Mouse (Mus musculus): ENCODE results near the gene Alpk1. TPM values are rescaled to one million over a fixed set of nuclear protein-coding genes. Genes with fewer than 3 reads are reported as not detected.
A peak's percentile ranks its signal among the peaks of the same experiment; 100 is the strongest.
"Not testable (repeated sequence)": the region's sequence is repeated elsewhere in the genome, so short reads cannot be mapped to it uniquely, and the experiment has no call there.

Alpk1 gene
- polyA plus RNA-seq, 1 experiment from 2014 or later = 0.63 TPM

DNA sequence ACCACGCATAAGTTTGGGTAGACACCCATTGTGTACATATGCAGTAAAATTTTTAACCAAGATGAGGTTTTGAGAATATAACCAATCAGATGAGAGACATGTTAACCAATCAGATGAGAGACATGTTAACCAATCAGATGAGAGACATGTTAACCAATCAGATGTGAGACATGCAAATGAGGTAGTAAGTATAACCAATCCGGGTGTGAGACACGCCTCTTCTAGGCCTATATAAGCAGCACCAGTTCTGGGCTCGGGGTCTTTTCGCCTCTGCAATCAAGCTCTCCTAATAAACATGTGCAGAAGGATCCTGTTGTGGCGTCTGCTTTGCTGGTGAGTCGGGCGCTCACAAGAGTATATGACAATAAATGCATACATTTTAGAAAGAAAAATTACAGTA, 3.4 kb upstream of the Alpk1 start:
- H3K4me3 ChIP-seq (ENCODE audit: low read depth, low read length); ATAC-seq (ENCODE audit: low read depth); H3K36me3 ChIP-seq (ENCODE audit: control insufficient read depth, insufficient read depth); H3K27me3 ChIP-seq (ENCODE audit: control insufficient read depth, insufficient read depth, low read depth, low read length); H3K4me2 ChIP-seq (ENCODE audit: low read depth, low read length); H3K27ac ChIP-seq (ENCODE audit: low read length); H3K9ac ChIP-seq (ENCODE audit: low read depth, low read length); H3K4me1 ChIP-seq (ENCODE audit: control insufficient read depth, low read depth, low read length); H3K9me3 ChIP-seq (replicated peaks; ENCODE audit: control insufficient read depth, low read length): not testable (repeated sequence)
- WGBS (ENCODE audit: insufficient replicate concordance) = 84% methylated on average over 8 of the region's 8 CpGs

DNA sequence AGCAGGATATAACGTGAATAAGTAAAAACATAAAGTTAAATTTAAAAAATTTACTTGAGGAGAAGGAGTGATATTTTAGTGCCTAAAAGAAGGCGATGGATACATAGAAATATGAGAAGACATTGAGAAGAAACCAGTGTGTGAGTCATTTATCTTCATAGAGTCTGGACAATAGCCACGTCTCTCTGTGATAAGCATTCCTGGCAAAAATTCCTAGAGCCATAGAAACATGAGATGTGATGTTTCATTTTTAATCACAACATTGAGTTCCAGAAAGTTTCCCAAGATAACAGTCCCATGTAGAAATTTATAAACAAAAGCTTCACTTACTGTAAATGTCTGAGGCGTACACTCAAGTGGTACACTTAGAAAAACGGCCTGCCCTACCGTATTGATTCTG, 2.6 kb upstream of the Alpk1 start:
- Histone ChIP-seq H3K9ac (ENCODE audit: low read depth, low read length) (no peak overlapping the region), H3K36me3 (ENCODE audit: control insufficient read depth, insufficient read depth) (no peaks in the 10 kb centered on the region), H3K9me3 (replicated peaks; ENCODE audit: control insufficient read depth, low read length) (no peaks in the 10 kb centered on the region), H3K27ac (ENCODE audit: low read length) (no peak overlapping the region), H3K4me2 (ENCODE audit: low read depth, low read length) (no peak overlapping the region), H3K4me1 (ENCODE audit: control insufficient read depth, low read depth, low read length) (peaks cover 3% of the 10 kb centered on the region; the same call in 1 of the 2 replicates), H3K4me3 (ENCODE audit: low read depth, low read length) (no peak overlapping the region), H3K27me3 (ENCODE audit: control insufficient read depth, insufficient read depth, low read depth, low read length) (no peaks in the 10 kb centered on the region)
- 78% methylated on average over 6 of the region's 6 CpGs for WGBS (ENCODE audit: insufficient replicate concordance)
- ATAC-seq (ENCODE audit: low read depth) = no peak

DNA sequence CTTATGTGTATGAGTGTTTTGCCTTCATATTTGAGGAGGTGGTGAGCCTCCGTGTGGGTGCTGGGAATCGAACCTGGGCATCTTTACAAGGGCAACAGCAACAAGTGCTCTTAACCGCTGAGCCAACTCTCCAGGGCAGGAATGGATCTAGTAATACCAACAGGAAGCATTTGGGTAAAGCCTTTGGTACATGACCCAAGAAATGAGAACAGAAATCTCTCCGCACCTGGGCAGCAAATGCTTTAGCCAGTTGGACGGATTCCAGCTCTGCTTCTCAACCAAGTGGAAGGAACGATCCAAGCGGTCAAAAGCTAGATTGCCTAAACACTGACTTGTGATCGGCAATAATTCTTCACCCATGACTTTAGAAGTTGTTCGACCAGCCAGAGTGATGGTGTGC, 594 bp upstream of the Alpk1 start:
- Histone ChIP-seq H3K4me2 (ENCODE audit: low read depth, low read length) (no peak overlapping the region), H3K4me1 (ENCODE audit: control insufficient read depth, low read depth, low read length) (peaks cover 3% of the 10 kb centered on the region; the same call in 1 of the 2 replicates), H3K9ac (ENCODE audit: low read depth, low read length) (no peak overlapping the region), H3K4me3 (ENCODE audit: low read depth, low read length) (no peak overlapping the region), H3K27ac (ENCODE audit: low read length) (no peak overlapping the region), H3K9me3 (replicated peaks; ENCODE audit: control insufficient read depth, low read length) (no peaks in the 10 kb centered on the region), H3K27me3 (ENCODE audit: control insufficient read depth, insufficient read depth, low read depth, low read length) (no peaks in the 10 kb centered on the region), H3K36me3 (ENCODE audit: control insufficient read depth, insufficient read depth) (no peaks in the 10 kb centered on the region)
- 78% methylated on average over 9 of the region's 9 CpGs for WGBS (ENCODE audit: insufficient replicate concordance)
- no peak for ATAC-seq (ENCODE audit: low read depth)

DNA sequence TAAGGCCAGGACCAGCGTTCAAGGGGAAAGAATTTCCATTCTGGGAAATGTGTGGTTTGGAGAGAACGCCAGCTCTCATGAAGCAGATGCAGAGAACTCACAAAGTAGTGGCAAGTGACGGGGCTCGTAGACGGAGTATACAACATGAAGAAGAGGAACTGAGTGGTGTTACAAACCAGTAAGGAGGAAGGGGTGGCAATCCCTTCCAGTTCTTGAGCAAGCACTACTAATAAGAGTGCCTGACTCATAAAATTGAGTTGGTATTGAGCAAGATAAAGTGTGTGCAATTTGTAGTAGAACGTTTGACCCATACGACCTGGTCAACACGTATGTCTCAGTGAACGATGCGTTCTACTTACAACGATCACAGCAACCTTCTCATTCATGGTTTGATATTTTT, 11.2 kb downstream of the Alpk1 start:
- Histone ChIP-seq H3K4me3 (ENCODE audit: low read depth, low read length) (no peak overlapping the region), H3K27me3 (ENCODE audit: control insufficient read depth, insufficient read depth, low read depth, low read length) (no peaks in the 10 kb centered on the region), H3K36me3 (ENCODE audit: control insufficient read depth, insufficient read depth) (no peaks in the 10 kb centered on the region), H3K9ac (ENCODE audit: low read depth, low read length) (no peak overlapping the region), H3K4me2 (ENCODE audit: low read depth, low read length) (no peak overlapping the region), H3K27ac (ENCODE audit: low read length) (no peak overlapping the region; the same call in 1 of the 2 replicates), H3K9me3 (replicated peaks; ENCODE audit: control insufficient read depth, low read length) (no peaks in the 10 kb centered on the region), H3K4me1 (ENCODE audit: control insufficient read depth, low read depth, low read length) (no peaks in the 10 kb centered on the region)
- 51% methylated on average over 11 of the region's 11 CpGs for WGBS (ENCODE audit: insufficient replicate concordance)
- ATAC-seq (ENCODE audit: low read depth) = peak; percentile 67; the same call in 1 of the 2 replicates

DNA sequence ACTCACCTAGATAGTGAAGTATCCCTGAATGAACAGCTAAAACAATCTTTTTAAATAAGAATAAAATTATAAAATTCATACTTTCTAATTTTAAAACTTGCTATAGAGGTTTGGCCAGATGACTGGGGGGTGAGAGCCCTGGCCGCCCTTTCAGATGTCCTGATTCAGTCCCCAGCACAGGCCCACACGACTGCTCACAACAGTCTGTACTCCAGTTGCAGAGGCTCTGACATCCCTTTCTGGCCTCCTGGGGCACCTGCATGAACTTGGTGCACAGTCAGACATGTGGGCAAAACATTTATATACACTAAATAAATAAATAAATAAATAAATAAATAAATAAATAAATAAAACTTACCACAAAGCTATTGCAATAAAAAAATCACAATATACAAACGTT, 14.4 kb downstream of the Alpk1 start:
- Histone ChIP-seq H3K27ac (ENCODE audit: low read length) (no peak overlapping the region), H3K4me3 (ENCODE audit: low read depth, low read length) (no peak overlapping the region), H3K4me1 (ENCODE audit: control insufficient read depth, low read depth, low read length) (no peaks in the 10 kb centered on the region), H3K27me3 (ENCODE audit: control insufficient read depth, insufficient read depth, low read depth, low read length) (no peaks in the 10 kb centered on the region), H3K9ac (ENCODE audit: low read depth, low read length) (no peak overlapping the region), H3K4me2 (ENCODE audit: low read depth, low read length) (no peak overlapping the region), H3K9me3 (replicated peaks; ENCODE audit: control insufficient read depth, low read length) (no peaks in the 10 kb centered on the region), H3K36me3 (ENCODE audit: control insufficient read depth, insufficient read depth) (no peaks in the 10 kb centered on the region)
- no peak for ATAC-seq (ENCODE audit: low read depth)
- 54% methylated on average over 3 of the region's 3 CpGs for WGBS (ENCODE audit: insufficient replicate concordance)

DNA sequence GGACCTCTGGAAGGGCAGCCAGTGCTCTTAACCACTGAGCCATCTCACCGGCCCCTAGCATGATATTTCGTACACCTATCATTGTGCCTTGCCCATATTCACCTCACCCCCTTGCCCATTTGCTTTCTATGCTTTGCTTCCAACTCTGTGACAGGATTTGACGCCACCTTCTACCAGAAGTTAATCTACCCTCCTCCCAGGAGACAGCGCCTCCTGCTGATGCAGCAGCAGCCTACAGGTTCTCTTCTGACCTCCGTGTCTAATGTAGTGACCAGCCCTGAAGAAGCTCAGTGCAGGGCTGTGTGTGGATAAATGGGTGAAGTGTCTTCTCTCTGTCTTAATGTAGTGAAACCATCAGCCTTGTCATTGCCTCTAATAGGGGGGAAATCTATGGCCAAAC, 15.8 kb downstream of the Alpk1 start:
- no peaks in the 10 kb centered on the region for H3K27me3 ChIP-seq (ENCODE audit: control insufficient read depth, insufficient read depth, low read depth, low read length)
- ATAC-seq (ENCODE audit: low read depth) = no peak

DNA sequence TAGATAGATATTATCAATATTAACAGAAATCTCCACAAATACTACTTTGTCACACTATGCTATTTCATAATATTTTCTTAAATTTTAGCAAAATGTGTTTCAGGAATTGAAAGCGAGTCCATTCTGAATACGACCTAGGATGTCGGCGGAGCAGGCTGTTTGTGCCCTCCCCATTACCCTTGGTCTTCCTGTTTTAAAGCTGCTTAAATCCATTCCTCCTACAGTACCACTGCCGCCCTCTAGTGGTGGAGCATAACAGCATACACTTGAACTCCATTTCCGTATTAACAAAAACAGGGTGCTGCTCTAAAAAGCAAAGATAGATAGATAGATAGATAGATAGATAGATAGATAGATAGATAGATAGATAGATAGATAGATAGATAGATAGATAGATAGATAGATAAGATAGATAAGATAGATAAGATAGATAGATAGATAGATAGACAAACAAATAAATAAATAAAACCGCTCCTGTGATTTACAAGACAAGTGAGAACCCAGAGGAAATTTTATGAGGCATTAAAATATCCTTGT, 17.2 kb downstream of the Alpk1 start:
- Histone ChIP-seq H3K27ac (ENCODE audit: low read length) (no peak overlapping the region), H3K9ac (ENCODE audit: low read depth, low read length) (no peak overlapping the region), H3K9me3 (replicated peaks; ENCODE audit: control insufficient read depth, low read length) (no peaks in the 10 kb centered on the region), H3K36me3 (ENCODE audit: control insufficient read depth, insufficient read depth) (no peaks in the 10 kb centered on the region), H3K4me1 (ENCODE audit: control insufficient read depth, low read depth, low read length) (no peaks in the 10 kb centered on the region; the same call in 1 of the 2 replicates), H3K27me3 (ENCODE audit: control insufficient read depth, insufficient read depth, low read depth, low read length) (no peaks in the 10 kb centered on the region), H3K4me2 (ENCODE audit: low read depth, low read length) (peak overlapping the region; percentile 15; the same call in 1 of the 2 replicates), H3K4me3 (ENCODE audit: low read depth, low read length) (no peak overlapping the region)
- peak; percentile 55; the same call in 1 of the 2 replicates for ATAC-seq (ENCODE audit: low read depth)
- WGBS (ENCODE audit: insufficient replicate concordance) = 15% methylated on average over 7 of the region's 7 CpGs

More for the DNA sequence above, 15.8 kb downstream of the Alpk1 start:
- no peaks in the 10 kb centered on the region for H3K4me1 ChIP-seq (ENCODE audit: control insufficient read depth, low read depth, low read length)
- no peaks in the 10 kb centered on the region for H3K36me3 ChIP-seq (ENCODE audit: control insufficient read depth, insufficient read depth)
- H3K4me2 ChIP-seq (ENCODE audit: low read depth, low read length) = no peak overlapping the region
- no peak overlapping the region for H3K27ac ChIP-seq (ENCODE audit: low read length)
- H3K9me3 ChIP-seq (replicated peaks; ENCODE audit: control insufficient read depth, low read length) = no peaks in the 10 kb centered on the region
- no peak overlapping the region for H3K4me3 ChIP-seq (ENCODE audit: low read depth, low read length)
- H3K9ac ChIP-seq (ENCODE audit: low read depth, low read length) = no peak overlapping the region
- WGBS (ENCODE audit: insufficient replicate concordance) = 63% methylated on average over 5 of the region's 5 CpGs

DNA sequence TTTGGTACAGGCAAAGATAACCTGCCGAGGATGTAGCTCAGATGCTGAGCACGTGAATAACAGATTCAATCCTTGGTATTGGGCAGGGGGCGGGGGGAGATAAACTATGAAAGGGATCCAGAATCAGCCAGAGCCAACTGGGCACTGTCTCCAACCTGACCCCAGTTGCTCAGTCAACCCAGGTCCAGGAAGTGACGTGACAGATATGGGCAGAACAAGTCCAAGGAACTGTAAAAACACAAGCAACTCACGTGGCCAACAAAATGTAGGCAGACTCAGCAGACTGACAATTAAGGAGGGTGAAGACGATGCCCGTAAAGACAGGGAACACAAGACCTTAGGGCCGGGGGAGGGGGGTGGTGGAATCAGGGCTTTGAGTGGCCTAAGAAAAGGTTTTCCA, 17.9 kb downstream of the Alpk1 start:
- Histone ChIP-seq H3K4me2 (ENCODE audit: low read depth, low read length) (no peak overlapping the region), H3K9me3 (replicated peaks; ENCODE audit: control insufficient read depth, low read length) (no peaks in the 10 kb centered on the region), H3K9ac (ENCODE audit: low read depth, low read length) (no peak overlapping the region), H3K27me3 (ENCODE audit: control insufficient read depth, insufficient read depth, low read depth, low read length) (no peaks in the 10 kb centered on the region), H3K27ac (ENCODE audit: low read length) (no peak overlapping the region), H3K36me3 (ENCODE audit: control insufficient read depth, insufficient read depth) (no peaks in the 10 kb centered on the region), H3K4me1 (ENCODE audit: control insufficient read depth, low read depth, low read length) (no peaks in the 10 kb centered on the region; the same call in 1 of the 2 replicates), H3K4me3 (ENCODE audit: low read depth, low read length) (no peak overlapping the region)
- WGBS (ENCODE audit: insufficient replicate concordance) = 49% methylated on average over 8 of the region's 8 CpGs
- ATAC-seq (ENCODE audit: low read depth) = no peak

DNA sequence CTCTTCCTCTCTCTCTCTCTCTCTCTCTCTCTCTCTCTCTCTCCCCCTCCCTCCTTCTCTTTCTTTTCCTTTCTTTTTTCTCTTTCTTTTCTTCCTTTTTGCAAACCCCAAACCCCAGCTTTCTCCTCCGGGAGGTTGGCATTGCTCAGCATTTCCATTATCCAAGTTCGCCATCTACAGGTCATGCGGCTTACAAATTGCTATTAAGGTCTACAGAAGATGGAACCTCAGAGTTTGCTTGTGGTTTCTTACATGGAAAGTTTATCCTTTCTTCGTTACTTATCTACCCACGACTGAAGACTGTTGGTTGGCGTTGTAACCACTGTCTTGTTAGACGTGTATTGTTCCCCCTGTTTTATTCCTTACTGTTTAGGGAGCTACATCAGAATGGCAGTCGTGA, 21.1 kb downstream of the Alpk1 start:
- Histone ChIP-seq H3K27ac (ENCODE audit: low read length) (no peak overlapping the region), H3K9ac (ENCODE audit: low read depth, low read length) (no peak overlapping the region), H3K36me3 (ENCODE audit: control insufficient read depth, insufficient read depth) (no peaks in the 10 kb centered on the region), H3K4me2 (ENCODE audit: low read depth, low read length) (no peak overlapping the region), H3K4me1 (ENCODE audit: control insufficient read depth, low read depth, low read length) (no peaks in the 10 kb centered on the region; the same call in 1 of the 2 replicates), H3K4me3 (ENCODE audit: low read depth, low read length) (no peak overlapping the region), H3K9me3 (replicated peaks; ENCODE audit: control insufficient read depth, low read length) (no peaks in the 10 kb centered on the region), H3K27me3 (ENCODE audit: control insufficient read depth, insufficient read depth, low read depth, low read length) (no peaks in the 10 kb centered on the region)
- no peak for ATAC-seq (ENCODE audit: low read depth)
- WGBS (ENCODE audit: insufficient replicate concordance) = 7% methylated on average over 8 of the region's 8 CpGs

Data from liver, embryonic 16.5 days (tissue).